Mouse (Mus musculus) layer of hippocampus, adult 11-12 months (tissue): ENCODE results near the gene Rbp7.
"Not testable (repeated sequence)": the region's sequence is repeated elsewhere in the genome, so short reads cannot be mapped to it uniquely, and the experiment has no call there.

ENCODE experiments used
- DNase-seq: peaks from one replicate; pipeline ENCODE4 v3.0.0; 2022; ENCODE audit warnings: low spot score

Gene Rbp7

DNA sequence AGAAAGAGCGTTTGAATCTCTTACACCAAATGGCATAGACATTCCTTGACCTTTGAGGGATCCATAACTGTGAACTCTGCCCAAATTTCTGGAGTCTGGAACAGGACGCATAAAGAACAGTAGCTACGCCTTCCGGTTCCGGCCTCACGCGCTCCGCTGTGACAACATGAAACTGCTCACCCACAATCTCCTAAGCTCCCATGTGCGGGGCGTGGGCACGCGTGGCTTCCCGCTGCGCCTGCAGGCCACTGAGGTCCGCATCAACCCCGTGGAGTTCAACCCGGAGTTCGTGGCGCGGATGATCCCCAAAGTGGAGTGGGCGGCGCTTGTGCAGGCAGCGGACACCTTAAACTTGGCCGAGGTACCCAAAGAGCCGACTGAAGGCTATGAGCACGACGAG is 2.4 kb upstream of the Rbp7 start:
- not testable (repeated sequence) for DNase-seq

DNA sequence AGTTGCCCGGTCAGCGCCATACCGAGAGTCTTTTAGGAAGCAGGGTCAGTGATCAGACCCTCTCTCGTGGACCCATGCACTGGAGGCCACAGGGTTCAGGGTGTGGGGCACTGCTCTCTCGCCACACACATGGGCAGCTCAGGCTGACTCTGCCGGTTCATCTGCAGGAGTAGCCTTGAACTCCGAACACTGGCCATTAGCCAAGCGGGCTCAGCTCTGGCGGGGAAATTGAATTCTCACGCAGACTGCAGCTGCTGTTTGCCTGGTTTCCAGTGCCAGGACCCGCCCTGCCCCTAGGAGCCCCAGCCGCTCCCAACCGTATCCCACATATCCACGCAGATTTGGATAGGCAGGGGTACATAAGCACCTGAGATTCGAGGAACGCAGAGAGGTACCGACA is 515 bp downstream of the Rbp7 start:
- no peak for DNase-seq

DNA sequence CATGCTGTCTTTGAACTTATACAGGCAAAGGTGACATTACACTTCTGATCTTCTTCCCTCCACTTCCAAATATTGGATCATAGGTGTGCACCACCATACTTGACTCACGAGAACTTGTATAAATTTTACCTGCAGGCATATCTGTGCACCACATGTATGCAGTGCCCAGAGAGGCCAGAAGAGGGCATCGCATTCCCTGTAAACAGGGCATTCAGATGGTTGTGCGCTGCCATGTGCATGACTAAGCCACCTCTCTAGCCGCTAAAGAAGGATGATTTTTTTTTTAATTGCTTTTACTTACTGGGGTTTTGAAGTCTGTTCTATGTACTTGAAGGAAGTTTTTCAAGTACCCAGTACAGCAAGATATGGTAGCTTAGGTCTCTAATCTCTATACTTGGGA is 1.1 kb downstream of the Rbp7 start:
- DNase-seq: no peak

DNA sequence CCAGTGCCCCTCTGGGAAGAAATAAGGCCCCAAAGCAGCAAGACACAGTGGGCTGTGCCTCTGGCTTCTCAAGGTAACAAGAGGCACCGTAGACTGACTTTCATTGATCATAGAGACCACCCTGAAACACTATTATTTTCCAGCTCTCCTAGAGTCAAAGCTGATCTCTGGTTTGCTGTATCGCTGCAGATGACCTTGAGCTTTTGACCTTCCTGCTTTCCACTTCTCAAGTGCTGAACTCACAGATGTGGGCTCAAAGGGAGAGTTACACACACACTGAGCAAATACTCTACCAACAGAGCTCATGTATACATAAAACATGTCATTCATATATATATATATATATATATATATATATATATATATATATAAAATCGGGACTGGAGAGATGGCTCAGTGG is 4.1 kb downstream of the Rbp7 start:
- DNase-seq: no peak

DNA sequence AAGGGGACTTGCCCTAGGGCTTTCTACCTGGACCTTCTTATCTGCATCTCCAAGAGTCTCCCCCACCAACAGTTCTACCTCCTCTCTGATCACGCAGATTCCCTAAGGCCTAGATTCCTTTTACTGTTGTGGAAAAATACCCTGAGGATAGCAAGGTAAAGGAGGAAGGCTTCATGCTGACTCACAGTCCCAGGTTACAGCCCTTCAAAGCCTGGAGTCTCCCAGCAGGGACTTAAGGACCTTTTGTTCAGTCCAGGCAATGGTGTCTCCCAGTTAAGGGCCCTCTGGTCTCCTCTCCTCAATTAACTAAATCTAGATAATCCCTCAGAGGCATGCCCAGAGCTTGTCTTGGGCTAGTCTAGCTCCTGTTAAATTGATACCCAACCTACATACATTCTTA is 8.5 kb downstream of the Rbp7 start:
- DNase-seq: no peak

DNA sequence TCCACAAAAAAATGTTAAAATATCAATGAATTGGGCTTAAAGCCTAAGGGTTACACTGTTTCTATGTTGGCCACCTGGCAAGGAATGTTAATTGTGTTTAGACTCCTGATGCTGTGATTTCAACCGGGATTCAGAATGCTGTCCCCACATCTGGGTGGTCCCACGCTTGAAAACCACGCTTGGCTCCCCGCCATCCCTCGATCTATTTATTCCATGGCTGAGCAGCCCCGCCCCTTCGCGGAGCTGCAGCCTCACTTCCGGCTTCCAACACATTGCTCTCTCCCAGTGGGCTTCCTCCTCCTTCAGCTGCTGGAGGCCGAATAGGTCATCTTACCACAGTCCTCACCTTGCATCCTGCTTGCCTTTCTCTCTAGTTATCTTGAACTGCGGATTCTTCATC is 8.9 kb downstream of the Rbp7 start:
- peak; percentile 41 for DNase-seq

DNA sequence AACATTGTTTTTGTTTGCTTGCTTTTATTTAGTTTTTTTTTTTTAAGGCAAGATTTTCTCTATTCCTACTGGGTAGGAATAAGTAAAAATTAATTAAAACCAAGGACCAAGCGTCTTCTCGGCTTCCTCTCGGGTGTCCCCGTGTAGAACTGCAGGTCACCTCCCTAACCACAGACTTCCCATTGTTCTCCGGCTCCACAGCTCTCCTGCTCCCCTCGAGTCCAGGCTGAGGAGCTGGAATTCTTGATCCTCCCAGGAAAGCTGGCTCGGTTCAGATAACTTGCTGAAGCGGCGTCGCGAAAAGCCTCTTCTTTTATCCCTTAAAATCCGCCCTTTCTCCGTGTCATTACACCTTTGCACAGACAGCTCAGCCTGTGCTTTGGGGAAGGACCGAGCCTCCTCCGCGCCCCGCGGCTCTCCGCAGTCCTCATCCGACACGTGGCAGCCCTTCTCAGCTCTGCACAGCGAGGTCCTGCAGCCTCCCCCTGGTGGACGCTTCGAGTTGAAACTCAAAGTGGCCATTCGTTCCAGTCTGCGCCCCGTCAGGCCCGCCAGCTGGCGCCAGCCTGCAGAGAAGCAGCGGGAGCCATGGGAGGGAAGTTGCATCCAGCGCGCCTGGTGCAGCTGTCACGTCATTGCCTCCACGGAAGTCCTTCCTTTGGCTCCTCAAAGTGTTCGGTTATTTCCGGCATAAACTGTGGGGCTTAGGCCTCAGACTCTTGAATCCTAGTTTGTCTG is 9.6 kb downstream of the Rbp7 start:
- DNase-seq: peak; percentile 85

DNA sequence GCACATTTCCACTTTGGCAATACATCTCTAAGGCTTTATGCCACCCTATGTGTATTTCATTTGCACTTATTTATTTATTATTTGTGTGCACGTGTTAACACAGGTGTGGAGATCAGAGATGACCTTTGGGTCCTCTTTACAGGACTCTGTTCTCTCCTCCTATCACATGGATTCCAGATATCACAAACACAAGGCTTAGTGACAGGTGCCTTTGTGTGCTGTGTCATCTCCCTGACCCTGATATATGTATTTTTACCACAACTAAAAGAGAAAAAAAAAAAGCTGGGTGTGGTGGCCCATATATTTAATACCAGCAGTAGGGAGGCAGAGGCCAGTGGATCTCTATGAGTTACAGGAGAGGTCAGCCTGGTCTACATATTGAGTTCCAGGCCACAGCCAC is 10.3 kb downstream of the Rbp7 start:
- DNase-seq: no peak

DNA sequence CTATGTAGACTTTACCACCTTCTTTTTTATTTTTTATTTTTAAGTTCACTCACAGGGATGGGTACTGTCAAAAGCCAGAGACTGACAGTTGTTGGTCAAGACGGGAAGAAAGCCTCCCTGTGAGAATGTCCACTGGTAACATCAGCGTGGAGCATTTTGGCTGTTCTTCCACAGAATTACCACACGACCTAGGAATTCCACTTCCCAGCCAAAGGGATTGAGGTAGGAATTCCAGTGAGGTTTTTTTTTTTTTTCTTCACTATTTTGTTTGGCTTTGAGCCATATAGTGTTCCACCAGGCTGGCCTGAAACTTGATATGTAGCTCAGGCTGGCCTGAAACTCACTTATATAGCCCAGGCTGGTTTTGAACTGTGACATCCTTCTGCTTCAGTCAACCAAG is 12.3 kb downstream of the Rbp7 start:
- no peak for DNase-seq

DNA sequence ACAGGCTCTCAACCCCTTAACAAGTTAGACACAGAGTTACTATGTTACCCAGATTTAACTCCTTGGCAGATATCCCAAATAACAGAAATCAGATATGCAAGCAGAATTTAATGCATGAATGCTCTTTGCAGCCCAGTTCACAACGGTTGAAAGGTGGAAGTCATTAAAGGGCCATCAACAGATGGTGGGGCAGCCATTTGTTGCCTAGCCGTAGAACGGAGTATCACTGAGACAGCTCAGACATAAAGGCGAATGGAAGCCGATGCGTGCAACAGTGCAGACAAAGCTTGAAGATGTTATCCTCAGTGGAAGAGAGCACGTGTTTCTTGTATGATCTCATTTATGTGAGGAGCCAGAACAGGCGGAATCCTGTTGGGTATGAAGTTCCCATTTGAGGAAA is 14.2 kb downstream of the Rbp7 start:
- no peak for DNase-seq

DNA sequence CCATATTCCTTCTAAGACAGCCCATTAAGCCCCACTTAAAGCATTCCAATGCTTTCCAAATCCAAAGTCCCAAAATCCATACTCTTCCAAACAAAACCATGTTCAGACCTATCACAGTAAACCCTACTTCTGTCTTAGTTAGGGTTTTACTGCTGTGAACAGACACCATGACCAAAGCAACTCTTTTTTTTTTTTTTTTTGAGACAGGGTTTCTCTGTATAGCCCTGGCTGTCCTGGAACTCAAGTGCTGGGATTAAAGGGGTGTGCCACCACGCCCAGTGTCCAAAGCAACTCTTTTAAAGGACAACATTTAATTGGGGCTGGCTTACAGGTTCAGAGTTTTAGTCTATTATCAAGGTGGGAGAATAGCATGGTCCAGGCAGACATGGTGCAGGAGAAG is 22.9 kb downstream of the Rbp7 start:
- DNase-seq: not testable (repeated sequence)

DNA sequence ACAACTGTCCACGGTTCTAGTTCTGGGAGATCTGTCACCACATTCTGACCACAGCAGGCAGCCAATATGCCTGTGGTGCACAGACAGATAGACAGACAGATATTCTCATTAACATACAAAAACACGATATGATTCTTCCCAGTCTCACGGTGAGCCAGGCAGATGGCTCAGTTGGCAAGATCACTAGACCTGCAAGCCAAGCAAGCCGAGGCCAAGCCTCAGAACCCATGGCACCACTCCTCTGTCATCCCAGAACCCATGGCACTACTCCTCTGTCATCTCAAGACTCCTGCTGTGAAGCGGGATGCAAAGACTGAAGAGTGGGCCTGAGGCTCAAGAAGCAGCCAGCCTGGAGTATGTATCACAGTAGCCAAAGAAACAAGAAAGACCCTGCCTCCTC is 25.2 kb downstream of the Rbp7 start:
- DNase-seq: no peak

DNA sequence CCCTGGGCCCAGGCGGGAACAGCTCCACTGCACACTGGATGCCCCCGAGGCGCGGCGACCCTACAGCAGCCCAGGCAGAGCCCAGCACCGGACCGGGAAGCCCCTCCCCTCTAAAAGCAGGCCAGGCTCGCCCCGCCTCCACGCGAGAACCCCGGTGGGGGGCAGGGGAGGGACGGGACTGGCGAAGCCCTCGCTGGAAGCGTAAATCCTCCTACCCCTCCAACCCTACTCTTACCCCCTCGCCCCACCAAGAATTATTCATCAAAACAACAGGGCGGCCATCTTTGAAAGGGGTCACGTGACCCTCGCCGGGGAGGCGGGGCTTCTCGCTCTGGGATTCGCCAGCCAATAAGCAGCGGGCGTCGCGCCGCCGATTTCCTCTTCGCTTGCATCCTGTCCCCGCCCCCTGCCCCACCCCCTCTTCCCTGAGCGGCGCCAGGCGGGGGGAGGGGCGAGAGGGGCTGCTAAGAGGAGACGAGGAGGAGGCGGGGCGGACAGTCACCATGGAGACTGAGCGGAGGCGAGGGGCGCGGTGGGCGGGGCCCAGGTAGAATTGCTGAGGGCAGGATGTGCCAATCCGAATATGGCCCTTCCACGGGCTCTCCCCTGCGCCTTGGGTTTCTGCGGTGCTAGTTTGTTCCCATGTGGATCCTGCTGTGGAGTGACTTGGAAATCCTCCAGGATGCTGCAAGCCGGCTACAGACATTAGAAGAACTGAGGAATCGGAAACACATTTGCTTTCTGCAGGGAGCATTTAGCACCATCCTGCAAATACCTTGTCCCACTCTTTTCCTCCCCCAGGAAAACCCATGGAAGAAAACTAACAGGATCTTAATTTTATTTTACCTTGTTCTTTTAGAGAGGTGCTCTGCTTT is 28.2 kb downstream of the Rbp7 start, which contains the start of gene Ube4b:
Gene Ube4b, minus strand, starts transcription at position 425 of the 875 bp plus-strand sequence.
- DNase-seq: peak; percentile 99

DNA sequence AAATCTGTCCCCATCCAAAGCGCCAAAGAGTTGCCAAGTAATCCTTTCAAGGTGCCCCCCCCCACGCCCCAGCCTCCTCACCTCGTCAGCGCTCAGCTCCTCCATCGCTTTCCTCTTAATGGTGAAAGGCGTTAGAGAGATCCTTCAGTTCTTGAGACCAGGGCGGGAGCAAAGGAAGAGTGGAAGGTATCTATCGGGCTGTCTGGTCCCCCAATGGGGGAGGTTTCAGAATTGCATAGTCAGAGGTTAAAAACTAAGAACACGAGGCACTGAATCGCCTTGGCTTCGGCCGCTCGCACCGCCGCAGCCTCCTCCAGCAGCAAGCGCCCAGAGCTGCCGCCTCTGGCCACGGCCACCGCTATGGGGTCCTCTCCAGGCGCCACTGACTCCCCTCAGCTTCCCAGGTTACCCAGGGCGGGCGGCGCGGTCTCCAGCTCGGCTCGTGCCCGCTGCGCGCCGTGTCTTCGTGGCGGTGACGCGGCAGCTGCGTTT is 28.9 kb downstream of the Rbp7 start:
- DNase-seq: no peak

DNA sequence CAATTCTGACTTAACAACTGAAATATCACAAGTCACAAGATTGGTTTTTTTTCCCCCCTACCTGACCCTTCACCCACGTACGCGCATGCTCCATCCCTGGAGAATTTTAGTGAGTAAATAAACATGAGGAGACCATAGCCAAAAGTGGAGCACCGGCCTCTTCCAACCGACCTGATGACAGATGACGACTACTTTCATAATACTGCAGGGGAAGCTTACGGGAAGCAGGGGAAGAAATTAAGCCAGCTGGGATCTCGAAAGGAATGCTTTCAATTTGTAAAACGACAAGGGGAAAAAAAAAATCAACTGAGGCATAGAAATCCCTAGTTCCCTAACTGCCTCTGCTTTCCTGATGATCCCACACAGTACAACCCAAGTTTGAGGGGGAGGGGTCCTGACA is 30.0 kb downstream of the Rbp7 start:
- no peak for DNase-seq

DNA sequence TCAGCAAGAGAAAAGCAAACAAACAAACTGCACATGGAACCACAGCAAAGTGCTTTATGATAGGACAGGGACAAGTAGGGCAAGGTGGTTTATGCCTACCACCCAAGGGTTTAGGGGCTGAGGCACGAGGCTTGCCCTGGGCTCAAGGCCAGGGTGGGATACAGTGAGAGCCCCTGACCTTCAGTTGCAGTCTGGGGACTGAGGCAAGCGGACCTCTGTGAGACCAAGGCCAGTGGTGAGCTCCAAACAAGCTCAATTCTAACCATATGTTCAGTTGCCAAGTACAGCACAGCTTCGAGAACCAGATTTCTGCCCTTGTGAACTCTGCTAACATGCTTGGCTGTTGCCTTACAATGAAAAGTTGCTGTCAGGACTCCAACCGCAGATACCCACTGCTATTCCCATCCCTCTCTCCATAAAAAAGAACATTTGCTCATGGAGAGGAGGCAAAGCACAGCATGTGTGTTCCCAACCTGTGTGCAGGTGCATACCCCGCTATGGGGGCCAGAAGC is 36.9 kb downstream of the Rbp7 start:
- DNase-seq: no peak

DNA sequence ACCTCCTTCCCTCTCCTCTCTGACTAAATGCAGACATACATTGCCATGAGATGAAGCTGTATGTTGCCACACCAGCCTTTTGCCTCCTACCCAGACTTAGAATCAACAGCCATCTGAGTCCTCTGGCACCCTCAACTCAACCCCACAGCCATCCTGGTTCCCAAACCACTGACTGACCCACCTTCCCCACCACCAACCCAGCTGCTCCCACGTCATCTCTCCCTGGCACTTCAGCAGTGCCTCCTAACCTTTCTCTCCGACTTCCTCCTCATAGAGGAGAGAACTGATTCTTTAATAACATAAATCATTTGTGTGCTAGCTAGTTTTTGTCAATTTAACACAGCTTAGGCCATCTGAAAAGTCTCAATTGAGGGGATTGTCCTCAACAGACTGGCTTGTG is 37.8 kb downstream of the Rbp7 start:
- no peak for DNase-seq

DNA sequence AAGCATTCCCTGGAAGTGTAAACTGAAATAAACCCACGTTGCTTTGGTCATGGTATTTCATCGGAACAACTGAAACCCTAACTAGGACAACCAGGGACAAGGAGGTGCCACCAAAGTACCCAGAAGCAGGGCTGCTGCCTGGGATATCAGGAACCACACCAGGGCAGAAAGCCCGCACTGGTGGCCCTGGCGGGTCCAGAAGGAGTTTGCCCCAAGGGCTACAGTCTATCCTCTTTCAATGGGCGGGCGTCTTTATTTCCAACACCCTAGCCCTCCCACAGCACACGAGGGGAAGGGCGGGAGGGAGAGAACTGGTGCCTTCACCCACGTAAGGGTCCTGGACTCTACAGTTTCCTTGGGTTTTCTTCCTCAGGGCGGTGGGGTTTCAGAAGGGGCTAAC is 38.4 kb downstream of the Rbp7 start:
- DNase-seq: no peak

DNA sequence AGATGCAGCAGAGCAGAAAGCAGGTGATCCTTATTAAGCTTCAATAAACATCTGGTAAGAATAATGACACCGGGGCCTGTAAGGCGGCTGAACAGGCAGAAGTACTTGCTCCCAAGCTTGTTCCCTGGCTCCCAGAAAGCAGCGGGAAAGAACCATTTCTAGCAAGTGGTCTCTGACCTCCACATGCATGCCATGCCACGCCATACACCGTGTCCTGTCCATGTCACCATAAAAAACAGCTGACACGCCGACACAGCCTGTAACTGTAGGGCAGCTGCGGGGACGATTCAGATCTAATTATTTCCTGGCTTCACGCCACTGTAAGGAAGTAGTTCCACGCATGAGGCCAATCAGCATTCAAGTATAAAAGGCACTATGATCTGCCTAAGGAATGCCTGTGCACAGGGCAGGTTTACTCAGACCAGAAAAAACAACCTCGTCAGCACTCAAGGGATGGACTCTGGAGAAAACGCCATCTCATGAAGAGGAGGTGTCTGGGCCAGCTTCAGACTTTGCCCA is 39.1 kb downstream of the Rbp7 start:
- DNase-seq: no peak

DNA sequence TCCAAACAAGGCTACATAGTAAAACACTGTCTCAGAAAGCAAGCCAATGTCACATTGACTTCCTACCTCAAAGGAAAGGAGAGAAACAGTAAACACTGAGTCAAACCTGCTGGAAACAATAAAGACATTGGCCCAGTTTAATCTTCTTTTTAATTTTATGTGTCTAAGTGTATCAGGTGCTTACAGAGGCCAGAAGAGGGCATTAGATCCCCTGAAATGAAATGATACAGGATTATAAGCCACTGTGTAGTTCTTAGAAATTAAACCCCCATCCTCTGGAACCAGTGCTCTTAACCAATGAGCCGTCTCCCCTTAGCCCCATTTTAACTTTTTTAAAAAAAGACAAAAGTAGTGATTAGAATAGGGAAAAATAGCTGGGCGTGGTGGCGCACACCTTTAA is 40.5 kb downstream of the Rbp7 start:
- no peak for DNase-seq

DNA sequence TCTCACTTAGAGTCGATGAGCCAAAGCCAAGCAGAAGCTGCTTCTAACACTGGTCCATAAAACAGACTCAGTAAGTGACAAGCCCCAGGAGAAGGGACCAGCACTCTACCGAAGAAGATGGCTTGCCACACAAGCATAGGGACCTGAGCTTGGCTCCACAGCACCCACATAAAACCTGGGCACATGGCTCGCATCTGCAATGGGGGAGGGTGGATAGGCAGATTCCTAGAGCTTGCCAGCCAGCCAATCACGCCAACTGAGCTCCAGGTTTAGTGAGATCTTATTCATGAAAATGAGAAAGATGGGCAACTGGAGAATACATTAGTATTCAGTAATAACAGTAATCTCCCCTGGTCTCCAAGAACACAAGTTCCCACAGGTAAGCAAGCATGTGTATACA is 45.0 kb downstream of the Rbp7 start:
- no peak for DNase-seq

DNA sequence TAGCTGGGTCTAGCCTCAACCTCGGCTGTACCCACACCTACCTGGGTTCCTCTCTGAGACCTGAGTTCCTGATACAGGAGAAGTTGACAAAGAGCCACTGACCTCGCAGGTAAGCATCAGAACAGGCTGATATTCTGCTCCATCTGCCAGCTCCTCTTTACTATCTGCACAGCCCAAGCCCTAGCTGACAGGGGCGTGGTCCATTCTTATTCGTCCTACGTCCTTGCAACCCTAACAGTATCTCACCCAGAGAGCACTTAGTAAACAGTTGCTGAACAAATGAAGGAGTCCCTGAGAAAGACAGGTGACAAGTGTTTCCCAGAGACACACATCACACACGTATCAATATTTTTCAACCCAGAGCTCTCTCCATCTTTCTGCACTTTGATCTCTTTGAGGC is 46.4 kb downstream of the Rbp7 start:
- DNase-seq: no peak

DNA sequence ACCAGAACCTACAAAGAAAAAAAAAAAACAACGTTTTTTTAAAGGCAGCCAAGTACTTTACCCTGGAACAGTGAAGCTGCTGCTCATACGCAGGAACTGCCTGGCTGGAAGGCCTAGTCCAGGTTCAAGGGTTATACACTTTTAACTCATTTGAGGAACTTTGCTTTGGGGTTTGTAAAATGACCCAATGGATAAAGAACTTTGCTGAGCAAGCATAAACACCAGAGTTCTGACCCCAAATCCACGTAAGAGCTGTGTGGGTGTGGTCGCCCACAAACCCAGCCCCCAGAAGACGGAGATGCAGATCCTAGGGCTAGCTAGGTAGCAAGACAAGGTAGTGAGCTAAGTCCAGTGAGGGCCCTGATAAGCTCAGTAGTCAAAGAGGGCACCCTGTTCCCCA is 47.3 kb downstream of the Rbp7 start:
- DNase-seq: no peak
